Mouse (Mus musculus) cerebellum, adult 2 months (tissue): ENCODE data around the gene Avpr1a.

Source experiments
- CTCF ChIP-seq: fragments of 200-500 bp; IDR thresholded peaks from 2 replicates; pipeline ENCODE4 v1.5.1; 2011; ENCODE audit warnings: low read depth, mild to moderate bottlenecking, control low read depth, low read length, moderate library complexity, borderline replicate concordance; ENCODE audit not compliant: insufficient read depth
- POLR2A ChIP-seq: fragments of 200-500 bp; IDR thresholded peaks from 2 replicates; pipeline ENCODE4 v1.6.1; 2011; ENCODE audit warnings: low read length, control low read depth, borderline replicate concordance; ENCODE audit not compliant: insufficient read depth

DNA sequence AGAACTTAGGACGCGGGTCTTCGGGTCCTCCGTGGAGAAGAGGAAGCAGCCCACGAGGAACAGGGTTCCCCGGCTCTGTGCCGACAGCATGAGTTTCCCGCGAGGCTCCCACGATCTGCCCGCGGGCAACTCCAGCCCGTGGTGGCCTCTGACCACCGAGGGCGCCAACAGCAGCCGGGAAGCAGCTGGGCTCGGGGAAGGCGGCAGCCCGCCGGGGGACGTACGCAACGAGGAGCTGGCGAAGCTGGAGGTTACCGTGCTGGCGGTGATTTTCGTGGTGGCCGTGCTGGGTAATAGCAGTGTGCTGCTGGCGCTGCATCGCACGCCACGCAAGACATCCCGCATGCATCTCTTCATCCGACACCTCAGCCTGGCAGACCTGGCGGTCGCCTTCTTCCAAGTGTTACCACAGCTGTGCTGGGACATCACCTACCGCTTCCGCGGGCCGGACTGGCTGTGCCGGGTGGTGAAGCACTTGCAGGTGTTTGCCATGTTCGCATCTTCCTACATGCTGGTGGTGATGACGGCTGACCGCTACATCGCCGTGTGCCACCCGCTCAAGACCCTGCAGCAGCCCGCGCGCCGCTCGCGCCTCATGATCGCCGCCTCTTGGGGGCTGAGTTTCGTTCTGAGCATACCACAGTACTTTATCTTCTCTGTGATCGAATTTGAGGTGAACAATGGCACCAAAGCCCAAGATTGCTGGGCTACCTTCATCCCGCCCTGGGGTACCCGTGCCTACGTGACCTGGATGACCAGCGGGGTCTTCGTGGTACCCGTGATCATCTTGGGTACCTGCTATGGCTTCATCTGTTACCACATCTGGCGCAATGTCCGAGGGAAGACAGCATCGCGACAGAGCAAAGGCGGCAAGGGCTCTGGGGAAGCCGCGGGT lies 665 bp downstream of the Avpr1a start:
- no peak for TF ChIP-seq CTCF
- TF ChIP-seq POLR2A = no peak
